Mouse (Mus musculus): ENCODE measurements at regions not wholly inside any gene's neighbourhood (a gene's known extent, or its start where the extent isn't known, plus 50 kb on each side); places are given as distances from the start of the nearest gene placed in this dataset.
"Not testable (repeated sequence)": the region's sequence is repeated elsewhere in the genome, so short reads cannot be mapped to it uniquely, and the experiment has no call there.

- Histone ChIP-seq H3K4me3 (no peak overlapping the region), H3K9ac (no peak overlapping the region), H3K27ac (no peak overlapping the region), H3K36me3 (no peaks in the 10 kb centered on the region), H3K9me3 (no peaks in the 10 kb centered on the region), H3K4me1 (no peaks in the 10 kb centered on the region), H3K4me2 (no peak overlapping the region), H3K27me3 (no peaks in the 10 kb centered on the region)
- WGBS, result 68% methylated on average over 3 of the region's 3 CpGs
- ATAC-seq (ENCODE audit: insufficient number of reproducible peaks, insufficient read depth, low FRiP score, low TSS enrichment, low read depth), result no peak
Measured at GRCm38 (mm10) chr6:24324718-24325117, 156.8 kb upstream of the Slc13a1 start.

GRCm38 (mm10) chr6:24322371-24322770, 154.5 kb upstream of the Slc13a1 start:
- no peaks in the 10 kb centered on the region for H3K27me3 ChIP-seq
- H3K36me3 ChIP-seq, result no peaks in the 10 kb centered on the region
- no peak overlapping the region for H3K4me2 ChIP-seq
- H3K27ac ChIP-seq, result no peak overlapping the region
- no peaks in the 10 kb centered on the region for H3K9me3 ChIP-seq
- H3K9ac ChIP-seq, result no peak overlapping the region
- 57% methylated on average over 3 of the region's 3 CpGs for WGBS
- H3K4me3 ChIP-seq, result no peak overlapping the region
- H3K4me1 ChIP-seq, result no peaks in the 10 kb centered on the region
- ATAC-seq (ENCODE audit: insufficient number of reproducible peaks, insufficient read depth, low FRiP score, low TSS enrichment, low read depth), result no peak

GRCm38 (mm10) chr6:24318862-24319261, 151.0 kb upstream of the Slc13a1 start:
- ATAC-seq (ENCODE audit: insufficient number of reproducible peaks, insufficient read depth, low FRiP score, low TSS enrichment, low read depth), result no peak
- no peaks in the 10 kb centered on the region for H3K36me3 ChIP-seq
- WGBS, result 86% methylated on average over 2 of the region's 2 CpGs
- no peak overlapping the region for H3K9ac ChIP-seq
- no peaks in the 10 kb centered on the region for H3K4me1 ChIP-seq
- no peak overlapping the region for H3K27ac ChIP-seq
- no peak overlapping the region for H3K4me3 ChIP-seq
- no peaks in the 10 kb centered on the region for H3K9me3 ChIP-seq
- no peaks in the 10 kb centered on the region for H3K27me3 ChIP-seq
- no peak overlapping the region for H3K4me2 ChIP-seq

- Histone ChIP-seq H3K27me3 (no peaks in the 10 kb centered on the region), H3K4me3 (no peak overlapping the region), H3K4me1 (no peaks in the 10 kb centered on the region), H3K36me3 (no peaks in the 10 kb centered on the region), H3K9me3 (no peaks in the 10 kb centered on the region), H3K9ac (no peak overlapping the region), H3K27ac (no peak overlapping the region), H3K4me2 (no peak overlapping the region)
- 84% methylated on average over 2 of the region's 2 CpGs for WGBS
- no peak for ATAC-seq (ENCODE audit: insufficient number of reproducible peaks, insufficient read depth, low FRiP score, low TSS enrichment, low read depth)
Measured at GRCm38 (mm10) chr6:24310675-24311074, 142.8 kb upstream of the Slc13a1 start.

- H3K27ac ChIP-seq, result no peak overlapping the region
- H3K4me1 ChIP-seq, result no peaks in the 10 kb centered on the region
- H3K27me3 ChIP-seq, result no peaks in the 10 kb centered on the region
- H3K4me3 ChIP-seq, result no peak overlapping the region
- WGBS, result 91% methylated on average over 1 of the region's 1 CpGs
- no peaks in the 10 kb centered on the region for H3K9me3 ChIP-seq
- no peak for ATAC-seq (ENCODE audit: insufficient number of reproducible peaks, insufficient read depth, low FRiP score, low TSS enrichment, low read depth)
- no peak overlapping the region for H3K9ac ChIP-seq
- no peaks in the 10 kb centered on the region for H3K36me3 ChIP-seq
- H3K4me2 ChIP-seq, result no peak overlapping the region
Measured at GRCm38 (mm10) chr6:24309810-24310209, 141.9 kb upstream of the Slc13a1 start.

GRCm38 (mm10) chr6:24301681-24302080, 133.8 kb upstream of the Slc13a1 start:
- no peaks in the 10 kb centered on the region for H3K27me3 ChIP-seq
- no peak overlapping the region for H3K9ac ChIP-seq
- H3K4me1 ChIP-seq, result no peaks in the 10 kb centered on the region
- no peak overlapping the region for H3K27ac ChIP-seq
- ATAC-seq (ENCODE audit: insufficient number of reproducible peaks, insufficient read depth, low FRiP score, low TSS enrichment, low read depth), result no peak
- H3K9me3 ChIP-seq, result no peaks in the 10 kb centered on the region
- no peak overlapping the region for H3K4me2 ChIP-seq
- WGBS, result 76% methylated on average over 4 of the region's 4 CpGs
- H3K36me3 ChIP-seq, result no peaks in the 10 kb centered on the region
- H3K4me3 ChIP-seq, result no peak overlapping the region

- no peak for ATAC-seq (ENCODE audit: insufficient number of reproducible peaks, insufficient read depth, low FRiP score, low TSS enrichment, low read depth)
- no peaks in the 10 kb centered on the region for H3K36me3 ChIP-seq
- WGBS, result 67% methylated on average over 2 of the region's 2 CpGs
Measured at GRCm38 (mm10) chr6:24301146-24301545, 133.3 kb upstream of the Slc13a1 start.

GRCm38 (mm10) chr6:24298562-24299212, 130.8 kb upstream of the Slc13a1 start:
- no peak for ATAC-seq (ENCODE audit: insufficient number of reproducible peaks, insufficient read depth, low FRiP score, low TSS enrichment, low read depth)
- Histone ChIP-seq H3K4me3 (no peak overlapping the region), H3K9ac (no peak overlapping the region), H3K9me3 (no peaks in the 10 kb centered on the region), H3K4me1 (no peaks in the 10 kb centered on the region), H3K4me2 (no peak overlapping the region), H3K36me3 (no peaks in the 10 kb centered on the region), H3K27me3 (no peaks in the 10 kb centered on the region), H3K27ac (no peak overlapping the region)
- 87% methylated on average over 5 of the region's 5 CpGs for WGBS

More at GRCm38 (mm10) chr6:24301146-24301545, 133.3 kb upstream of the Slc13a1 start:
- H3K27me3 ChIP-seq, result no peaks in the 10 kb centered on the region
- no peak overlapping the region for H3K9ac ChIP-seq
- H3K4me3 ChIP-seq, result no peak overlapping the region
- H3K4me1 ChIP-seq, result no peaks in the 10 kb centered on the region
- H3K9me3 ChIP-seq, result no peaks in the 10 kb centered on the region
- H3K27ac ChIP-seq, result no peak overlapping the region
- no peak overlapping the region for H3K4me2 ChIP-seq

GRCm38 (mm10) chr6:24288757-24289156, 120.9 kb upstream of the Slc13a1 start:
- not testable (repeated sequence) for H3K27ac ChIP-seq; H3K9me3 ChIP-seq; H3K36me3 ChIP-seq; H3K4me2 ChIP-seq; H3K4me3 ChIP-seq; H3K9ac ChIP-seq; ATAC-seq (ENCODE audit: insufficient number of reproducible peaks, insufficient read depth, low FRiP score, low TSS enrichment, low read depth); H3K27me3 ChIP-seq; H3K4me1 ChIP-seq
- WGBS, result 62% methylated on average over 2 of the region's 2 CpGs

GRCm38 (mm10) chr6:24272821-24273220, 104.9 kb upstream of the Slc13a1 start:
- H3K36me3 ChIP-seq, result no peaks in the 10 kb centered on the region
- H3K4me3 ChIP-seq, result no peak overlapping the region
- 81% methylated on average over 5 of the region's 5 CpGs for WGBS
- no peak for ATAC-seq (ENCODE audit: insufficient number of reproducible peaks, insufficient read depth, low FRiP score, low TSS enrichment, low read depth)
- H3K4me2 ChIP-seq, result no peak overlapping the region
- H3K9ac ChIP-seq, result no peak overlapping the region
- H3K9me3 ChIP-seq, result no peaks in the 10 kb centered on the region
- no peaks in the 10 kb centered on the region for H3K4me1 ChIP-seq
- H3K27me3 ChIP-seq, result no peaks in the 10 kb centered on the region
- H3K27ac ChIP-seq, result no peak overlapping the region

GRCm38 (mm10) chr6:24269633-24270032, 101.7 kb upstream of the Slc13a1 start:
- 85% methylated on average over 3 of the region's 3 CpGs for WGBS
- H3K27ac ChIP-seq, result no peak overlapping the region
- H3K4me1 ChIP-seq, result no peaks in the 10 kb centered on the region
- H3K9me3 ChIP-seq, result no peaks in the 10 kb centered on the region
- no peak overlapping the region for H3K4me3 ChIP-seq
- no peak overlapping the region for H3K9ac ChIP-seq
- ATAC-seq (ENCODE audit: insufficient number of reproducible peaks, insufficient read depth, low FRiP score, low TSS enrichment, low read depth), result 0 out of 2 replicates have a peak, but pooled peaks have one; percentile 15
- no peaks in the 10 kb centered on the region for H3K27me3 ChIP-seq
- no peaks in the 10 kb centered on the region for H3K36me3 ChIP-seq
- H3K4me2 ChIP-seq, result no peak overlapping the region

GRCm38 (mm10) chr6:24263796-24264195, 95.9 kb upstream of the Slc13a1 start:
- ATAC-seq (ENCODE audit: insufficient number of reproducible peaks, insufficient read depth, low FRiP score, low TSS enrichment, low read depth), result no peak
- no peaks in the 10 kb centered on the region for H3K27me3 ChIP-seq
- H3K4me2 ChIP-seq, result no peak overlapping the region
- H3K36me3 ChIP-seq, result no peaks in the 10 kb centered on the region
- H3K9me3 ChIP-seq, result no peaks in the 10 kb centered on the region
- H3K27ac ChIP-seq, result no peak overlapping the region
- H3K4me1 ChIP-seq, result no peaks in the 10 kb centered on the region
- H3K4me3 ChIP-seq, result no peak overlapping the region
- WGBS, result 61% methylated on average over 4 of the region's 4 CpGs
- no peak overlapping the region for H3K9ac ChIP-seq

Measured in embryonic facial prominence, embryonic 13.5 days (tissue).